Mouse (Mus musculus) cerebellum, adult 2 months (tissue): ENCODE data around the gene Cacna1d.

Experiments used
- CTCF ChIP-seq: fragments of 200-500 bp; IDR thresholded peaks from 2 replicates; pipeline ENCODE4 v1.5.1; 2011; ENCODE audit warnings: low read depth, mild to moderate bottlenecking, control low read depth, low read length, moderate library complexity, borderline replicate concordance; ENCODE audit not compliant: insufficient read depth
- POLR2A ChIP-seq: fragments of 200-500 bp; IDR thresholded peaks from 2 replicates; pipeline ENCODE4 v1.6.1; 2011; ENCODE audit warnings: low read length, control low read depth, borderline replicate concordance; ENCODE audit not compliant: insufficient read depth

- TF ChIP-seq POLR2A: no peak
- TF ChIP-seq CTCF: no peak
Measured at GRCm38 (mm10) chr14:30372878-30373277, 118.4 kb downstream of the Cacna1d start.
